Mouse (Mus musculus) megakaryocyte progenitor cell, adult 5-6 weeks (primary cell): Measurements from ENCODE around the gene Mgst2. TPM values are rescaled to one million over a fixed set of nuclear protein-coding genes. Genes with fewer than 3 reads are reported as not detected.
A peak's percentile ranks its signal among the peaks of the same experiment; 100 is the strongest.

Experiments
- ATAC-seq: replicated peaks from 2 replicates; pipeline ENCODE4 v1.8.0; 2016; ENCODE audit warnings: mild to moderate bottlenecking, moderate TSS enrichment, inconsistent platforms; ENCODE audit not compliant: poor library complexity
- total RNA-seq, 2 experiments: library from RNA; stranded (forward) in 1 of 2; stranded (reverse) in 1 of 2; fragments of 157-497, 149-512 nt in 1 of 2; fragments of 200-1000 nt in 1 of 2; gene quantifications; 2 replicates each; pipeline versions ENCODE4 v1.2.3 to v1.2.4; 2015 to 2017

Gene Mgst2
- total RNA-seq, 2 experiments from 2014 or later, result 44.7 to 132 TPM

- ATAC-seq, result peak; percentile 54
Observed at GRCm38 (mm10) chr3:51652701-51653100, 7.5 kb upstream of the Mgst2 start.

- ATAC-seq, result peak; percentile 45
Observed at GRCm38 (mm10) chr3:51654303-51655055, 5.7 kb upstream of the Mgst2 start.

GRCm38 (mm10) chr3:51659415-51659814 lies 745 bp upstream of the Mgst2 start:
- ATAC-seq, result no peak

GRCm38 (mm10) chr3:51660821-51661276 lies 689 bp downstream of the Mgst2 start:
- ATAC-seq, result peak; percentile 51

- no peak for ATAC-seq
Observed at GRCm38 (mm10) chr3:51661376-51661775, 1.2 kb downstream of the Mgst2 start.

- no peak for ATAC-seq
Observed at GRCm38 (mm10) chr3:51661880-51662550, 1.9 kb downstream of the Mgst2 start.

- ATAC-seq, result peak; percentile 75
Observed at GRCm38 (mm10) chr3:51662557-51662956, 2.4 kb downstream of the Mgst2 start.

GRCm38 (mm10) chr3:51668607-51669006 lies 8.4 kb downstream of the Mgst2 start:
- ATAC-seq, result no peak

- peak; percentile 51 for ATAC-seq
Observed at GRCm38 (mm10) chr3:51670414-51671070, 10.4 kb downstream of the Mgst2 start.

- no peak for ATAC-seq
Observed at GRCm38 (mm10) chr3:51671071-51671469, 10.9 kb downstream of the Mgst2 start.

- ATAC-seq, result no peak
Observed at GRCm38 (mm10) chr3:51672631-51673030, 12.5 kb downstream of the Mgst2 start.

- peak; percentile 50 for ATAC-seq
Observed at GRCm38 (mm10) chr3:51673408-51674086, 13.4 kb downstream of the Mgst2 start.

GRCm38 (mm10) chr3:51674963-51675362 lies 14.8 kb downstream of the Mgst2 start:
- no peak for ATAC-seq

GRCm38 (mm10) chr3:51685539-51685938 lies 25.4 kb downstream of the Mgst2 start:
- ATAC-seq, result no peak

- no peak for ATAC-seq
Observed at GRCm38 (mm10) chr3:51686316-51686715, 26.2 kb downstream of the Mgst2 start.

- ATAC-seq, result no peak
Observed at GRCm38 (mm10) chr3:51686791-51687190, 26.6 kb downstream of the Mgst2 start.

GRCm38 (mm10) chr3:51688725-51689124 lies 28.6 kb downstream of the Mgst2 start:
- ATAC-seq, result peak; percentile 88

- ATAC-seq, result no peak
Observed at GRCm38 (mm10) chr3:51693196-51693595, 33.0 kb downstream of the Mgst2 start.

- no peak for ATAC-seq
Observed at GRCm38 (mm10) chr3:51694576-51694975, 34.4 kb downstream of the Mgst2 start.

GRCm38 (mm10) chr3:51695713-51696112 lies 35.6 kb downstream of the Mgst2 start:
- ATAC-seq, result no peak

GRCm38 (mm10) chr3:51697931-51698330 lies 37.8 kb downstream of the Mgst2 start:
- peak; percentile 55 for ATAC-seq
